Comparison of ENCODE assay signal across 15 mouse cellular contexts in genomic region chr2:79399234-79400000, GRCm38 (mm10). TPM values are rescaled to one million over a fixed set of nuclear protein-coding genes. Genes with fewer than 3 reads are reported as not detected.
DNase-seq lines count a peak whose midpoint lies in the region; ATAC-seq and TF ChIP-seq lines count a peak whose summit lies in the region.
"Had no signal": no experiment of that assay in that cellular context is flagged by ENCODE, and none has a peak within 500 bp of the region (broad histone marks: within the 10 kb centered on the region; RNA-seq: fewer than 3 reads in every experiment).

No protein-coding gene starts in this region.

- no peaks in the 10 kb centered on the region for H3K36me3 ChIP-seq in hindbrain, postnatal 0 days (ENCODE audit: insufficient read depth, low read length)
- H3K36me3 ChIP-seq: embryonic facial prominence, embryonic 15.5 days had no signal

- TF ChIP-seq CTCF in hindbrain, postnatal 0 days (IDR thresholded peaks at IDR 0.05; ENCODE audit: low read depth), result 0 out of 2 replicates have a peak, but pooled peaks have one; percentile 4

- H3K27me3 ChIP-seq in hindbrain, postnatal 0 days (ENCODE audit: insufficient read depth, low read length), result no peaks in the 10 kb centered on the region
- H3K27me3 ChIP-seq: embryonic facial prominence, embryonic 15.5 days had no signal

- peak overlapping the region; percentile 54 for H3K27ac ChIP-seq in hindbrain, postnatal 0 days
- H3K27ac ChIP-seq: embryonic facial prominence, embryonic 15.5 days; layer of hippocampus, adult 2 months had no signal

- H3K4me2 ChIP-seq in hindbrain, postnatal 0 days (ENCODE audit: low read depth, low read length), result no peak overlapping the region
- H3K4me2 ChIP-seq: embryonic facial prominence, embryonic 15.5 days had no signal

- H3K9ac ChIP-seq in hindbrain, postnatal 0 days (replicated peaks; ENCODE audit: low read length), result no peak overlapping the region
- H3K9ac ChIP-seq: embryonic facial prominence, embryonic 15.5 days had no signal

- H3K4me3 ChIP-seq in hindbrain, postnatal 0 days (ENCODE audit: low read length), result no peak overlapping the region
- H3K4me3 ChIP-seq: embryonic facial prominence, embryonic 15.5 days; layer of hippocampus, adult 2 months had no signal

- no peaks in the 10 kb centered on the region for H3K4me1 ChIP-seq in hindbrain, postnatal 0 days (ENCODE audit: insufficient read depth, low read length)
- H3K4me1 ChIP-seq: embryonic facial prominence, embryonic 15.5 days had no signal

- peak; percentile 43; the same call in 1 of the 2 replicates for ATAC-seq in cerebellum, adult (ENCODE audit: insufficient number of reproducible peaks, low FRiP score, low TSS enrichment)
- ATAC-seq in hindbrain, postnatal 0 days, result peak; percentile 89

- intact Hi-C loops in heart, postnatal 25 days (cut with DNase I), result no loop called here

- WGBS in hindbrain, postnatal 0 days, result 34% methylated on average over 8 of the region's 8 CpGs

- no peak for DNase-seq in cerebellum, adult 11 months
- peak; percentile 78 to 80 for DNase-seq in cerebellum, postnatal 10 days
- DNase-seq in hindbrain, postnatal 0 days (ENCODE audit: low spot score), result peak; percentile 74
- peak; percentile 73 for DNase-seq in retina, postnatal 7 days (ENCODE audit: low read depth, low spot score)
- DNase-seq in testis, postnatal 14 days (ENCODE audit: low spot score), result no peak
- no peak for DNase-seq in heart, postnatal 25 days (ENCODE audit: low spot score)
- DNase-seq in right cerebral cortex, adult 2 months (ENCODE audit: low spot score in 2 of 2), result no peak
- DNase-seq: kidney, adult 18-20 months; lung, adult 18-20 months had no signal

- no peaks in the 10 kb centered on the region for H3K9me3 ChIP-seq in hindbrain, postnatal 0 days (ENCODE audit: low read length)
- H3K9me3 ChIP-seq: embryonic facial prominence, embryonic 15.5 days had no signal

RNA-seq across cellular contexts. Expression of gene Neurod1, which starts 57.1 kb away (rescaled TPM):
- total RNA-seq in hindbrain, postnatal 0 days (2014; rRNA removed), result 42.4 and 56.0 TPM in 2 replicates
- 85.9 and 96.3 TPM in 2 replicates for polyA plus RNA-seq in hindbrain, postnatal 0 days (2015; fragmentation: Nextera tagmentation; extraction: Ambion mirVana)
- not detected for total RNA-seq in heart, postnatal 25 days (2021)
- total RNA-seq: gastrocnemius, adult 8-10 months; megakaryocyte-erythroid progenitor cell, adult 5-6 weeks had no signal
- polyA plus RNA-seq: heart, embryonic 16.5 days had no signal

RNA-seq across cellular contexts. Expression of gene Cerkl, which starts 57.2 kb away (rescaled TPM):
- total RNA-seq in hindbrain, postnatal 0 days (2014; rRNA removed), result 0.40 and 2.1 TPM in 2 replicates
- polyA plus RNA-seq in hindbrain, postnatal 0 days (2015; fragmentation: Nextera tagmentation; extraction: Ambion mirVana), result 2.5 and 3.3 TPM in 2 replicates
- total RNA-seq in heart, postnatal 25 days (2021), result 1 to 10 TPM in 1 of 2 experiments, under 1 TPM in 1; 0.70 to 1.5 TPM

Comparison
In these comparisons a context has a peak if more than half of its experiments do, and no peak if none do; other contexts are left out.
1. DNase-seq: peak in cerebellum, postnatal 10 days (2 of 2), hindbrain, postnatal 0 days (single experiment) and retina, postnatal 7 days (single experiment); none in cerebellum, adult 11 months (single experiment), testis, postnatal 14 days (single experiment), heart, postnatal 25 days (single experiment) and right cerebral cortex, adult 2 months (0 of 2).
2. RNA of gene Neurod1, which starts 57.1 kb away (total RNA-seq): 42.4 to 56.0 TPM in hindbrain, postnatal 0 days; not detected in heart, postnatal 25 days; every median in the first group is over 10 times any median in the second.